Mouse (Mus musculus): ENCODE results near the gene Vps9d1. TPM values are rescaled to one million over a fixed set of nuclear protein-coding genes. Genes with fewer than 3 reads are reported as not detected.
"Not testable (repeated sequence)": the region's sequence is repeated elsewhere in the genome, so short reads cannot be mapped to it uniquely, and the experiment has no call there.

The Vps9d1 gene
- polyA plus RNA-seq, 1 experiment from 2014 or later = 5.6 TPM

DNA sequence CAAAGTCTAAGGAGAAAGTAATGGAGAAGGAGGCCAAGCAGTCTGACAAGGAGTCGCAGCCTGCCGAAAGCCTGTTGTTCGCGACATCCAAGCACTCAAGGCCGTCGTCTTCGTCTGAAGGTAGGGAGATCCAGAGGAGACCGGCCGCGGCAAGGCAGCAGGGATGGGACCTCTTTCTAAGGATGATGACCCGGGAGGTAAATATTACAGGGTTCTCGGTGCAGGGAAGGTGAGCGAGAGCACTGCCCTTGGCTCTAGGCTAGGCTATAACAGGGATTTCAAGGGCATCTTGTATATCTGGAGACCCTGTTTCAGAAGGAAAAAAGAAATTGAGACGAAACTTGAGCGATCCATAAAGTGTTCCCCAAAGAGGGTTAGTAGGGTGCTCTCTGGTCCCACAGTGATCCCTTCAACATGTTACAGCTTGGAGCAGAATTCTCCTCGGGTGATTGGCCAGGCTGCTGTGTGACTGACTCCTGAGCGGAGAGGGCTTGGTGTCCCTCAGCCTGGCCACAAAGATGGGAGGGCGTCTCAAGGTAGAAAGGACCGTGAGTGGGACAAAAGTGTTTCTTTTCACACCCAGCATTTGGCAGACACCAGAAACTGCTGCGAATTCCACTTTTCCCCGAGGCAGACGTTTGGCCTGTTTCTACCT is 40.9 kb downstream of the Vps9d1 start:
- H3K9ac ChIP-seq (ENCODE audit: low read depth, low read length) = peak overlapping the region; percentile 66
- 23% methylated on average over 22 of the region's 22 CpGs for WGBS (ENCODE audit: insufficient replicate concordance)
- peak; percentile 5; the same call in 1 of the 2 replicates for ATAC-seq (ENCODE audit: low read depth)
- H3K36me3 ChIP-seq (ENCODE audit: control insufficient read depth, insufficient read depth) = peaks cover 11% of the 10 kb centered on the region
- no peaks in the 10 kb centered on the region for H3K9me3 ChIP-seq (replicated peaks; ENCODE audit: control insufficient read depth, low read length)
- peak overlapping the region; percentile 59; the same call in 1 of the 2 replicates for H3K27ac ChIP-seq (ENCODE audit: low read length)
- H3K4me3 ChIP-seq (ENCODE audit: low read depth, low read length) = peak overlapping the region; percentile 77
- H3K4me2 ChIP-seq (ENCODE audit: low read depth, low read length) = peak overlapping the region; percentile 98
- H3K27me3 ChIP-seq (ENCODE audit: control insufficient read depth, insufficient read depth, low read depth, low read length) = peaks cover 5% of the 10 kb centered on the region; the same call in 1 of the 2 replicates
- peaks cover 20% of the 10 kb centered on the region for H3K4me1 ChIP-seq (ENCODE audit: control insufficient read depth, low read depth, low read length)

DNA sequence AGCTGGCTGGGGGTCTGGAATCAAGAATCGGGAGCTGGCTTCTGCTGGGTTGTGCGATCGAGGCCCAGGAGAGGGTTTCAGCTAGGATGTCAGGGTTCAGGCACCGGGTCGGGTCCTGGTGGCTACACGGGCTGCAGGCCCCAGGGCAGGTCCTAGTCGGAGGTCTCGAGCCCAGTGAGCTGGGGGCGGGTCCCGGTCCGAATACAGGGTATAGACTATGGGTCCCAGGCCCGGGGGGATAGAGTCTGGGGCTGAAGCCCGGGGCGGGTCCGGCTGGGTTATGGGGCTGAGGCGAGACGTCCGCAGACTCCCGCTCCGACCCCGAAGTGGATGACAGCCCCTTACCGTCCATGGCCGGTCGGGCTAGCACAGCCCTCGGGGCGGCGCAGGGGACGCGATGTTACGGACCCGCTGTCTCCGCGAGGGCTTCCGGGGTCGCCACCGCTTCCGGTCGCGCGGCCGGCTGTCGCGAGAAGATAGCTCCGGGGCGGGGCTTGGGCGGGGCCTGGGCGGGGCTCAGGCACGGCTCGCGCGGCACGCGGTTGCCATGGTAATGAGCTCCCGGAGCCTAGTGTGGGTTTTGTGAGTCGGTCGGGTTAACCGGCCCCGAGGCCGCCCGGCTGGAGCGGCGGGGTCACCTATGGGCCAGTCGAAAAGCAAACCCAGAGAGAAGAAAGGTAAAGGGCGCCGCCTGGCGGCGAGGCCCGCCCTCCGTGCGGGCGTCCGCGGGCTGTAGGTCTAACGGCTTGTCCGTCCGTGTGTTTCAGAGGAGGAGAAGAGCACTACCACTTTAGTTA is 41.6 kb downstream of the Vps9d1 start, which contains the start of the genes Chmp1a and Spata33:
TSS of gene Chmp1a (minus strand) at position 443 of the 797 bp plus-strand sequence.
TSS of gene Spata33 (plus strand) at position 512 of the 797 bp plus-strand sequence.
- Histone ChIP-seq H3K4me2 (ENCODE audit: low read depth, low read length) (peak within 1 kb of the TSS; percentile 98), H3K36me3 (ENCODE audit: control insufficient read depth, insufficient read depth) (peaks cover 17% of the 10 kb centered on the region), H3K27me3 (ENCODE audit: control insufficient read depth, insufficient read depth, low read depth, low read length) (peaks cover 5% of the 10 kb centered on the region; the same call in 1 of the 2 replicates), H3K4me1 (ENCODE audit: control insufficient read depth, low read depth, low read length) (peaks cover 20% of the 10 kb centered on the region), H3K27ac (ENCODE audit: low read length) (peak within 1 kb of the TSS; percentile 59), H3K9ac (ENCODE audit: low read depth, low read length) (peak within 1 kb of the TSS; percentile 87), H3K4me3 (ENCODE audit: low read depth, low read length) (peak within 1 kb of the TSS; percentile 77), H3K9me3 (replicated peaks; ENCODE audit: control insufficient read depth, low read length) (no peaks in the 10 kb centered on the region)
- under 1% methylated on average over 76 of the region's 76 CpGs for WGBS (ENCODE audit: insufficient replicate concordance)
- peak; percentile 93 for ATAC-seq (ENCODE audit: low read depth)

DNA sequence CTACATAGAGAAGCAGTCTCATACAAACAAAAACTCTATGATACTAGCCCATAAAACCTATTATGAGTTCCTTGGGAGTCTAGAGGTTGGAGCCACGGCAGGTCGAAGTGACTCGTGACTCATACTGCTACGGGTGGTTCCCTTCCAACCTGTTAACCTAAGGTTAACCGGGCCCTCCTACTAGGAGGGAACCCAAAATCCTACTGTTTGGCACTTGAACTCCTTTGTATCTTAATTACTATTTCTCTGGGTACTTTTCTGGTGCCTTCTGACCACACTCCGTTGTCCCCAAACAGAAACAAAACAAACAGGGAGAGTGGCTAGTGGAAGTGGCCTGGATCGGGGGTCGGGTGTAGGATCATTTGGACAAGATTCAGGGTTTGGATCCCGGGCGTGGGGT is 42.3 kb downstream of the Vps9d1 start:
- Histone ChIP-seq H3K4me3 (ENCODE audit: low read depth, low read length) (peak overlapping the region; percentile 77), H3K36me3 (ENCODE audit: control insufficient read depth, insufficient read depth) (peaks cover 21% of the 10 kb centered on the region), H3K27me3 (ENCODE audit: control insufficient read depth, insufficient read depth, low read depth, low read length) (0 out of 2 replicates have a peak, but pooled peaks cover 2% of the 10 kb centered on the region), H3K4me2 (ENCODE audit: low read depth, low read length) (peak overlapping the region; percentile 98), H3K9me3 (replicated peaks; ENCODE audit: control insufficient read depth, low read length) (no peaks in the 10 kb centered on the region), H3K9ac (ENCODE audit: low read depth, low read length) (peak overlapping the region; percentile 87), H3K4me1 (ENCODE audit: control insufficient read depth, low read depth, low read length) (peaks cover 20% of the 10 kb centered on the region), H3K27ac (ENCODE audit: low read length) (peak overlapping the region; percentile 51)
- no peak for ATAC-seq (ENCODE audit: low read depth)
- WGBS (ENCODE audit: insufficient replicate concordance) = 19% methylated on average over 10 of the region's 10 CpGs

DNA sequence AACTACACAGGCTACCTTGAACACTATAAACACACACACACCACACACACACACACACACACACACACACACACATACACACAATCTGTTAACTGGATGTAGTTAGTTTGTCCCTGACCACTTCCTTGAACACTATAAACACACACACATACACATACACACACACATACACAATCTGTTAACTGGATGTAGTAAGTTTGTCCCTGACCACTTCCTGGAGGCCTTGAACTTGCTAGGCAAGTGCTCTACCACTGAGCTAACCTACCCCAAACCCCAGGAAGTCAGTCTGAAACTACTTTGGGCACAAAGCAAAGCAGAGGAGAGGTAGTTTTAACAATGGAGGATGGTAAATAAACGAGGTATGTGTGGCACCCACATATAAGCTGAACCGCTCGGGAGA is 50.6 kb downstream of the Vps9d1 start:
- 81% methylated on average over 3 of the region's 3 CpGs for WGBS (ENCODE audit: insufficient replicate concordance)
- Histone ChIP-seq H3K36me3 (ENCODE audit: control insufficient read depth, insufficient read depth) (peaks cover 16% of the 10 kb centered on the region), H3K4me3 (ENCODE audit: low read depth, low read length) (no peak overlapping the region), H3K27ac (ENCODE audit: low read length) (no peak overlapping the region), H3K9me3 (replicated peaks; ENCODE audit: control insufficient read depth, low read length) (no peaks in the 10 kb centered on the region), H3K27me3 (ENCODE audit: control insufficient read depth, insufficient read depth, low read depth, low read length) (no peaks in the 10 kb centered on the region), H3K4me1 (ENCODE audit: control insufficient read depth, low read depth, low read length) (no peaks in the 10 kb centered on the region), H3K4me2 (ENCODE audit: low read depth, low read length) (no peak overlapping the region), H3K9ac (ENCODE audit: low read depth, low read length) (no peak overlapping the region)
- no peak for ATAC-seq (ENCODE audit: low read depth)

DNA sequence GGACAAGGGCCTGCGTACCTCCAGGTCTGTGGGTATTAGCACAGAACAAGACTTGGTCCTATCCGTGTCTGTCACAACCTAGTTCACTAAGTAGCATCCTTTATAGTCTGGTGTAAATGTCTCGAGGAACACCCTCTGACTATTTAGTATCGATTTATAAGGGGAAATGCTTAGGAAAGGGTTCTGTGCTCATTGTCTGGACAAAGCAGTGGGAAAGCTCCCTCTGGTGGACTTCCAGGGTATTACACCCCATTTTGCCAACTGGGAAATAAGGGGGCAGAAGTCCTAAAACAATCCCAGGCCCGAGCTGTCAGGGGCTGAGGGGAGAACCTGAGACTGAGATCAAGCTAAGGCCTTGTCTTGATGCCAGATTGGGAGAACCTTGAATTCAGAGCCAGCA is 51.9 kb downstream of the Vps9d1 start:
- Histone ChIP-seq H3K9me3 (replicated peaks; ENCODE audit: control insufficient read depth, low read length) (no peaks in the 10 kb centered on the region), H3K36me3 (ENCODE audit: control insufficient read depth, insufficient read depth) (peaks cover 9% of the 10 kb centered on the region), H3K9ac (ENCODE audit: low read depth, low read length) (no peak overlapping the region), H3K4me2 (ENCODE audit: low read depth, low read length) (no peak overlapping the region), H3K27ac (ENCODE audit: low read length) (no peak overlapping the region), H3K27me3 (ENCODE audit: control insufficient read depth, insufficient read depth, low read depth, low read length) (no peaks in the 10 kb centered on the region), H3K4me1 (ENCODE audit: control insufficient read depth, low read depth, low read length) (peaks cover 3% of the 10 kb centered on the region), H3K4me3 (ENCODE audit: low read depth, low read length) (no peak overlapping the region)
- ATAC-seq (ENCODE audit: low read depth) = no peak
- WGBS (ENCODE audit: insufficient replicate concordance) = 23% methylated on average over 5 of the region's 5 CpGs

DNA sequence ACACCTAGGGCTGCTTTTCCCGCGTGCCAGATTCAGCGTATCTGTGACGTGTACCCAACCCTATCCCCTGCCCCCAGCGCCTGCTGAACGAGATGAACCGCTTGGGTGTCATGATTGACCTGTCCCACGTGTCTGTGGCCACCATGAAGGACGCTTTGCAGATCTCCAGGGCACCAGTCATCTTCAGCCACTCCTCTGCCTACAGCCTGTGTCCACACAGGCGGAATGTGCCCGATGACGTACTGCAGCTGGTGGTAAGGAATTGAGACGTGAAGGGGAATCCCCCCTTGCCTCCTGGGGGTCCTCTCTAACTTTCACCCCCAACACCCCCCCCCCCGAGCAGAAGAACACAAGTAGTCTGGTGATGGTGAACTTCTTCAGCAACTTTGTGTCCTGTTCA is 54.3 kb downstream of the Vps9d1 start:
- Histone ChIP-seq H3K4me1 (ENCODE audit: control insufficient read depth, low read depth, low read length) (peaks cover 6% of the 10 kb centered on the region), H3K27me3 (ENCODE audit: control insufficient read depth, insufficient read depth, low read depth, low read length) (no peaks in the 10 kb centered on the region), H3K9me3 (replicated peaks; ENCODE audit: control insufficient read depth, low read length) (no peaks in the 10 kb centered on the region), H3K27ac (ENCODE audit: low read length) (no peak overlapping the region), H3K36me3 (ENCODE audit: control insufficient read depth, insufficient read depth) (no peaks in the 10 kb centered on the region), H3K4me3 (ENCODE audit: low read depth, low read length) (no peak overlapping the region), H3K9ac (ENCODE audit: low read depth, low read length) (no peak overlapping the region), H3K4me2 (ENCODE audit: low read depth, low read length) (no peak overlapping the region)
- WGBS (ENCODE audit: insufficient replicate concordance) = 57% methylated on average over 14 of the region's 14 CpGs
- ATAC-seq (ENCODE audit: low read depth) = no peak

DNA sequence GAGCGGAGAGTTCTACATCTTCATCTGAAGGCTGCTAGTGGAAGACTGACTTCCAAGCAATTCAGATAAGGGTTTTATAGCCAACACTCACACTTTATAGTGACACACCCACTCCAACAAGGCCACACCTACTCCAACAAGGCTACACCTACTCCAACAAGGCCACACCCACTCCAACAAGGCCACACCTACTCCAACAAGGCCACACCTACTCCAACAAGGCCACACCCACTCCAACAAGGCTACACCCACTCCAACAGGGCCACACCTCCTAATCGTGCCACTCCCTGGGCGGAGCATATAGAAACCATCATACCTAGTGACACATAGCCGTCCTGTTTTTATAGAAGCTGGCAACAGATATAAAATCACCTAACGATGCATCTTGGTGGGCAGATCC is 57.1 kb downstream of the Vps9d1 start:
- H3K36me3 ChIP-seq (ENCODE audit: control insufficient read depth, insufficient read depth); H3K27ac ChIP-seq (ENCODE audit: low read length); H3K27me3 ChIP-seq (ENCODE audit: control insufficient read depth, insufficient read depth, low read depth, low read length); H3K9ac ChIP-seq (ENCODE audit: low read depth, low read length); H3K4me2 ChIP-seq (ENCODE audit: low read depth, low read length); H3K4me3 ChIP-seq (ENCODE audit: low read depth, low read length); H3K4me1 ChIP-seq (ENCODE audit: control insufficient read depth, low read depth, low read length); H3K9me3 ChIP-seq (replicated peaks; ENCODE audit: control insufficient read depth, low read length): not testable (repeated sequence)
- peak; percentile 74 for ATAC-seq (ENCODE audit: low read depth)
- 42% methylated on average over 5 of the region's 5 CpGs for WGBS (ENCODE audit: insufficient replicate concordance)

DNA sequence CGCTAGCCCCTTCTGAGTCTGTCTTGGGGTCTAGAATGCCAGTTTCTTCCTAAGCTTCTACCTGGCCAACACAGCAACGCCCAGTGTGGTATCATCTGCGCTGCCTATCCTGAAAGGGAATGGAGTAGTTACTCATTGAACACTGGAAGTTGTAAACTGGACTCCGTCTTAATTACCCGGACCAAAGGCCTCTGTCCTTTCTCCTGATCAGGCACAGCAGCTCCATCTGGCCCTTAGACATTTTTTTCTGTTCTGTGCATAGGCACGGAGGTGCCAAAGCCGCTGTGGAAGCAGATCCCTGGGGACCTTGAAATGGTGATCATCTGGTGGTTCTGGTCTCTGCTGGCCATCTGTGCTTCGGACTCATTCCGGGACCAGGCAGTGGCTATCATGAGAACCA is 60.4 kb downstream of the Vps9d1 start:
- ATAC-seq (ENCODE audit: low read depth) = no peak
- Histone ChIP-seq H3K9me3 (replicated peaks; ENCODE audit: control insufficient read depth, low read length) (no peaks in the 10 kb centered on the region), H3K36me3 (ENCODE audit: control insufficient read depth, insufficient read depth) (no peaks in the 10 kb centered on the region), H3K4me2 (ENCODE audit: low read depth, low read length) (no peak overlapping the region), H3K9ac (ENCODE audit: low read depth, low read length) (no peak overlapping the region), H3K4me3 (ENCODE audit: low read depth, low read length) (no peak overlapping the region), H3K4me1 (ENCODE audit: control insufficient read depth, low read depth, low read length) (peaks cover 13% of the 10 kb centered on the region), H3K27me3 (ENCODE audit: control insufficient read depth, insufficient read depth, low read depth, low read length) (no peaks in the 10 kb centered on the region), H3K27ac (ENCODE audit: low read length) (no peak overlapping the region)
- WGBS (ENCODE audit: insufficient replicate concordance) = 80% methylated on average over 9 of the region's 9 CpGs

Measured in liver, embryonic 16.5 days (tissue).